Mouse (Mus musculus) embryonic stem cell, embryonic (primary cell): ENCODE measurements around the gene Acsl5.

Experiments used
- CTCF ChIA-PET, 4 experiments: fragments of 300-600 bp in 2 of 4; fragments of 350-600 bp in 2 of 4; sonication (Branson Sonifier 250); formaldehyde crosslinking; loops; one replicate each; lab custom pipeline; 2022; ENCODE audit warnings: inconsistent platforms in 2 of 4; lab: Charles Lee
- POLR2A ChIA-PET, 4 experiments: fragments of 300-600 bp in 2 of 4; fragments of 350-600 bp in 2 of 4; sonication (Branson Sonifier 250); formaldehyde crosslinking; loops; one replicate each; lab custom pipeline; 2022; ENCODE audit warnings: antibody characterized with exemption in 4 of 4, inconsistent platforms in 1 of 4; lab: Charles Lee

The Acsl5 gene

GRCm38 (mm10) chr19:55226621-55227020 lies 25.1 kb upstream of the Acsl5 start:
- ChIA-PET CTCF (interaction anchor here in 3 of 4 experiments (0.7 to 2.1 kb wide), 4 partner anchors 9 to 106 kb away, joined by 3 to 7 read pairs (median 5); no protein-coding TSS in a partner anchor), POLR2A (interaction anchor here in 2 of 4 experiments (1.0 to 3.2 kb wide), 9 partner anchors 8 to 1336 kb away, joined by 3 to 16 read pairs (median 4); partner anchors contain the start of genes Vti1a (in 1 of the 2) and Zdhhc6 (in 1 of the 2))

GRCm38 (mm10) chr19:55227135-55227534 lies 24.6 kb upstream of the Acsl5 start:
- POLR2A ChIA-PET, result interaction anchor here in 2 of 4 experiments (0.6 to 3.2 kb wide), 9 partner anchors 8 to 1336 kb away, joined by 3 to 16 read pairs (median 4); partner anchors contain the start of genes Vti1a (in 1 of the 2) and Zdhhc6 (in 1 of the 2)
- CTCF ChIA-PET, result interaction anchor here in 3 of 4 experiments (0.7 to 1.5 kb wide), 3 partner anchors 9 to 77 kb away, joined by 3 to 7 read pairs (median 4); no protein-coding TSS in a partner anchor

- ChIA-PET POLR2A (interaction anchor here in 3 of 4 experiments (0.7 to 2.6 kb wide), 6 partner anchors 9 to 25 kb away, joined by 3 to 8 read pairs (median 4); no protein-coding TSS in a partner anchor), CTCF (interaction anchor here (0.5 to 2.1 kb wide), 7 partner anchors 13 to 969 kb away, joined by 3 to 12 read pairs (median 4); no protein-coding TSS in a partner anchor)
These were observed 20.7 kb upstream of the Acsl5 start for GRCm38 (mm10) chr19:55231081-55231480.

GRCm38 (mm10) chr19:55232136-55232535 lies 19.6 kb upstream of the Acsl5 start:
- CTCF ChIA-PET, result no interaction called here
- POLR2A ChIA-PET, result interaction anchor here in 2 of 4 experiments (0.6 to 1.6 kb wide), 2 partner anchors 22 to 172 kb away, joined by 4 read pairs; no protein-coding TSS in a partner anchor

- ChIA-PET POLR2A (interaction anchor here in 1 of 4 experiments (0.9 to 2.3 kb wide), 2 partner anchors 18 to 66 kb away, joined by 3 to 9 read pairs; no protein-coding TSS in a partner anchor), CTCF (interaction anchor here in 2 of 4 experiments (0.7 to 3.3 kb wide), 2 partner anchors 18 to 468 kb away, joined by 3 to 10 read pairs; no protein-coding TSS in a partner anchor)
These were observed 15.7 kb upstream of the Acsl5 start for GRCm38 (mm10) chr19:55236026-55236425.

GRCm38 (mm10) chr19:55236564-55236963 lies 15.2 kb upstream of the Acsl5 start:
- POLR2A ChIA-PET, result interaction anchor here in 1 of 4 experiments (0.9 kb wide), 1 partner anchor 66 kb away, joined by 3 read pairs; no protein-coding TSS in a partner anchor
- CTCF ChIA-PET, result interaction anchor here in 1 of 4 experiments (3.3 kb wide), 1 partner anchor 19 kb away, joined by 10 read pairs; no protein-coding TSS in a partner anchor

- ChIA-PET POLR2A (interaction anchor here in 2 of 4 experiments (0.6 to 2.8 kb wide), 3 partner anchors 10 to 197 kb away, joined by 3 to 8 read pairs (median 4); no protein-coding TSS in a partner anchor), CTCF (interaction anchor here in 2 of 4 experiments (0.5 to 0.8 kb wide), 2 partner anchors 41 to 962 kb away, joined by 3 to 5 read pairs; no protein-coding TSS in a partner anchor)
These were observed 11.8 kb upstream of the Acsl5 start for GRCm38 (mm10) chr19:55239766-55240426.

GRCm38 (mm10) chr19:55241186-55241645 lies 10.5 kb upstream of the Acsl5 start, which contains the start of gene Gucy2g:
Gucy2g (minus strand) TSS chr19:55241236.
- POLR2A ChIA-PET, result interaction anchor here in 1 of 4 experiments (0.6 kb wide), 1 partner anchor 666 kb away, joined by 3 read pairs; no protein-coding TSS in a partner anchor
- CTCF ChIA-PET, result no interaction called here

- ChIA-PET CTCF (interaction anchor here in 3 of 4 experiments (0.6 to 2.3 kb wide), 7 partner anchors 14 to 88 kb away, joined by 3 to 11 read pairs (median 3); no protein-coding TSS in a partner anchor), POLR2A (interaction anchor here in 3 of 4 experiments (0.9 to 1.5 kb wide), 5 partner anchors 9 to 35 kb away, joined by 3 to 4 read pairs (median 4); no protein-coding TSS in a partner anchor)
These were observed 6.9 kb upstream of the Acsl5 start for GRCm38 (mm10) chr19:55244791-55245231.

- ChIA-PET CTCF (no interaction called here), POLR2A (interaction anchor here in 1 of 4 experiments (0.7 kb wide), 1 partner anchor 22 kb away, joined by 3 read pairs; no protein-coding TSS in a partner anchor)
These were observed 4.2 kb upstream of the Acsl5 start for GRCm38 (mm10) chr19:55247563-55247962.

- POLR2A ChIA-PET, result interaction anchor here in 1 of 4 experiments (0.7 kb wide), 1 partner anchor 23 kb away, joined by 3 read pairs; no protein-coding TSS in a partner anchor
- CTCF ChIA-PET, result no interaction called here
These were observed 3.7 kb upstream of the Acsl5 start for GRCm38 (mm10) chr19:55247991-55248520.

- POLR2A ChIA-PET, result no interaction called here
- CTCF ChIA-PET, result interaction anchor here in 1 of 4 experiments (1.0 kb wide), 1 partner anchor 82 kb away, joined by 3 read pairs; no protein-coding TSS in a partner anchor
These were observed 1.3 kb upstream of the Acsl5 start for GRCm38 (mm10) chr19:55250451-55250850.

GRCm38 (mm10) chr19:55253239-55253569 lies 1.5 kb downstream of the Acsl5 start:
- POLR2A ChIA-PET, result interaction anchor here (0.6 to 2.8 kb wide), 22 partner anchors 8 to 238 kb away, joined by 3 to 25 read pairs (median 8); partner anchors contain the start of genes Vti1a (in 1 of the 4) and Zdhhc6 (in 1 of the 4)
- CTCF ChIA-PET, result interaction anchor here in 3 of 4 experiments (1.1 to 1.9 kb wide), 5 partner anchors 34 to 79 kb away, joined by 3 to 7 read pairs (median 3); no protein-coding TSS in a partner anchor

- ChIA-PET POLR2A (interaction anchor here (0.5 to 2.8 kb wide), 29 partner anchors 8 to 745 kb away, joined by 3 to 25 read pairs (median 4); partner anchors contain the start of genes Vti1a (in 1 of the 4) and Zdhhc6 (in 1 of the 4)), CTCF (interaction anchor here (0.7 to 1.9 kb wide), 6 partner anchors 35 to 1079 kb away, joined by 3 to 7 read pairs (median 4); no protein-coding TSS in a partner anchor)
These were observed 2.1 kb downstream of the Acsl5 start for GRCm38 (mm10) chr19:55253570-55254441.

- CTCF ChIA-PET, result interaction anchor here in 3 of 4 experiments (0.7 to 1.9 kb wide), 3 partner anchors 36 to 37 kb away, joined by 3 to 7 read pairs (median 3); no protein-coding TSS in a partner anchor
- POLR2A ChIA-PET, result interaction anchor here (0.6 to 2.8 kb wide), 21 partner anchors 9 to 744 kb away, joined by 3 to 25 read pairs (median 7); partner anchors contain the start of genes Vti1a (in 1 of the 4) and Zdhhc6 (in 1 of the 4)
These were observed 2.8 kb downstream of the Acsl5 start for GRCm38 (mm10) chr19:55254513-55255016.

GRCm38 (mm10) chr19:55256156-55256555 lies 4.4 kb downstream of the Acsl5 start:
- CTCF ChIA-PET, result no interaction called here
- POLR2A ChIA-PET, result no interaction called here
